Mouse (Mus musculus) CH12.LX (cell line): Measurements from ENCODE around the gene Gm10553.
"Not testable (repeated sequence)": the region's sequence is repeated elsewhere in the genome, so short reads cannot be mapped to it uniquely, and the experiment has no call there.

Source experiments
- CHD2 ChIP-seq: IDR thresholded peaks from 2 replicates; pipeline ENCODE4 v1.6.1; 2011; ENCODE audit warnings: low read length, improper control_type of control experiment
- CTCF ChIP-seq, 2 experiments: IDR thresholded peaks in 1 of 2; conservative IDR thresholded peaks in 1 of 2; 2 replicates each; pipeline ENCODE4 v1.5.1; 2011 to 2012; ENCODE audit warnings: low read depth in 2 of 2, low read length in 2 of 2, improper control_type of control experiment in 1 of 2, inconsistent platforms in 1 of 2, mild to moderate bottlenecking in 1 of 2, moderate library complexity in 1 of 2
- GABPA ChIP-seq: IDR thresholded peaks from 2 replicates; pipeline ENCODE4 v1.6.1; 2012; ENCODE audit warnings: low read depth, low read length, improper control_type of control experiment, inconsistent platforms; ENCODE audit not compliant: insufficient replicate concordance
- JUND ChIP-seq: conservative IDR thresholded peaks from 2 replicates; pipeline ENCODE4 v1.6.1; 2011; ENCODE audit warnings: low read depth, low read length, improper control_type of control experiment
- KAT2A ChIP-seq: IDR thresholded peaks from 2 replicates; pipeline ENCODE4 v1.6.1; 2012; ENCODE audit warnings: low read length, improper control_type of control experiment, inconsistent platforms; ENCODE audit not compliant: insufficient replicate concordance
- MAFK ChIP-seq: IDR thresholded peaks from 2 replicates; pipeline ENCODE4 v1.6.1; 2011; ENCODE audit warnings: low read length, improper control_type of control experiment; ENCODE audit not compliant: insufficient replicate concordance
- MAX ChIP-seq: IDR thresholded peaks from 2 replicates; pipeline ENCODE4 v1.6.1; 2011; ENCODE audit warnings: low read length, improper control_type of control experiment
- MEF2A ChIP-seq: IDR thresholded peaks from 2 replicates; pipeline ENCODE4 v1.6.1; 2014; ENCODE audit warnings: low read depth, mild to moderate bottlenecking, inconsistent platforms, low read length, improper control_type of control experiment, borderline replicate concordance
- MYC ChIP-seq: IDR thresholded peaks from 2 replicates; pipeline ENCODE4 v1.6.1; 2011; ENCODE audit warnings: low read depth, mild to moderate bottlenecking, improper control_type of control experiment, low read length
- POLR2A ChIP-seq: IDR thresholded peaks from 2 replicates; pipeline ENCODE4 v1.6.1; 2011; ENCODE audit warnings: low read depth, mild to moderate bottlenecking, improper control_type of control experiment, low read length
- TCF12 ChIP-seq: IDR thresholded peaks from 2 replicates; pipeline ENCODE4 v1.6.1; 2014; ENCODE audit warnings: low read depth, mild to moderate bottlenecking, inconsistent platforms, low read length, improper control_type of control experiment
- USF1 ChIP-seq: IDR thresholded peaks from 2 replicates; pipeline ENCODE4 v1.6.1; 2014; ENCODE audit warnings: low read depth, mild to moderate bottlenecking, inconsistent platforms, low read length, improper control_type of control experiment
- ZNF384 ChIP-seq: IDR thresholded peaks from 2 replicates; pipeline ENCODE4 v1.6.1; 2012; ENCODE audit warnings: low read depth, low read length, improper control_type of control experiment, inconsistent platforms

DNA sequence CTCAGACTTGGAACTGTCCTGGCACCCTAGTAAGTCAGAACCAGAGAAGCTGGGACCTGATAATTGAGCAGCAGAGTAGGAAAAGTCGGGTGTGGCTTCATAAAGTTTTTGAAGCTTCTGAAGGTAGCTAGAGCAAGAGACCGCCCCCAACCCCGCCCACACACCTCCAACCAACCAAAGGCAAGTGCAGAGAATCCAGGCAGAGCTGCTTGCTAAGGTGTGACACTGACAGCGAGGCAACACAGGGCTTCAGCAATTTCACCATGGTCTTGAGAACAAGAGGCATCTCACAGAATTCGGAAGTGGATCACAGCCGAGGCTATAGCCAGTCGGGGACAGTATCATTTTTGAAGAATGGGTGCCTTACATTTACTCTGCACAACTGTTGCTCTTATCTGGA, 9.8 kb downstream of the Gm10553 start, which contains the start of gene A530032D15Rik:
- not testable (repeated sequence) for TF ChIP-seq JUND; CTCF (conservative IDR thresholded peaks at IDR 0.05 in 1 of 2, IDR thresholded peaks at IDR 0.05 in 1 of 2; ENCODE audit: low read depth in 2 of 2, low read length in 2 of 2); GABPA; MAFK; POLR2A; MAX; KAT2A; CHD2; MYC; ZNF384; MEF2A; USF1; TCF12
